Mouse (Mus musculus) right cerebral cortex, postnatal 10 days (tissue): ENCODE results near the gene Rpl29.

Experiments used
- DNase-seq, 2 experiments: peaks; one replicate each; pipeline ENCODE4 v3.0.0; 2021; ENCODE audit warnings: low spot score in 2 of 2

The Rpl29 gene

GRCm38 (mm10) chr9:106429221-106430014 is at the start of gene Rpl29:
TSS of gene Rpl29 (plus strand) at chr9:106429454.
- peak; percentile 96 for DNase-seq

GRCm38 (mm10) chr9:106386181-106386864 is 42.9 kb upstream of the Rpl29 start:
- peak in 1 of 2 experiments; percentile 64 for DNase-seq

- DNase-seq, result no peak
Observed at GRCm38 (mm10) chr9:106392828-106393527, 36.3 kb upstream of the Rpl29 start.

GRCm38 (mm10) chr9:106393548-106393947 is 35.7 kb upstream of the Rpl29 start:
- DNase-seq, result no peak

GRCm38 (mm10) chr9:106394649-106395602 is 34.3 kb upstream of the Rpl29 start:
- no peak for DNase-seq

GRCm38 (mm10) chr9:106397733-106398132 is 31.5 kb upstream of the Rpl29 start:
- DNase-seq, result no peak

GRCm38 (mm10) chr9:106398667-106399311 is 30.5 kb upstream of the Rpl29 start:
- DNase-seq, result no peak

GRCm38 (mm10) chr9:106399808-106400207 is 29.4 kb upstream of the Rpl29 start:
- no peak for DNase-seq

- no peak for DNase-seq
Observed at GRCm38 (mm10) chr9:106402149-106402548, 27.1 kb upstream of the Rpl29 start.

- DNase-seq, result peak; percentile 57 to 75
Observed at GRCm38 (mm10) chr9:106402607-106403375, 26.5 kb upstream of the Rpl29 start.

- DNase-seq, result no peak
Observed at GRCm38 (mm10) chr9:106405275-106405674, 24.0 kb upstream of the Rpl29 start.

- DNase-seq, result no peak
Observed at GRCm38 (mm10) chr9:106406443-106407078, 22.7 kb upstream of the Rpl29 start.

GRCm38 (mm10) chr9:106409096-106409495 is 20.2 kb upstream of the Rpl29 start:
- DNase-seq, result no peak

GRCm38 (mm10) chr9:106410086-106410650 is 19.1 kb upstream of the Rpl29 start:
- DNase-seq, result no peak

GRCm38 (mm10) chr9:106411091-106411594 is 18.1 kb upstream of the Rpl29 start:
- DNase-seq, result peak in 1 of 2 experiments; percentile 74

- no peak for DNase-seq
Observed at GRCm38 (mm10) chr9:106411729-106412128, 17.5 kb upstream of the Rpl29 start.

GRCm38 (mm10) chr9:106412210-106412609 is 17.0 kb upstream of the Rpl29 start:
- no peak for DNase-seq

- DNase-seq, result no peak
Observed at GRCm38 (mm10) chr9:106413606-106414005, 15.6 kb upstream of the Rpl29 start.

GRCm38 (mm10) chr9:106416826-106417225 is 12.4 kb upstream of the Rpl29 start:
- peak in 1 of 2 experiments; percentile 75 for DNase-seq
